Mouse (Mus musculus): Measurements from ENCODE around the gene Klhdc9.

The Klhdc9 gene

DNA sequence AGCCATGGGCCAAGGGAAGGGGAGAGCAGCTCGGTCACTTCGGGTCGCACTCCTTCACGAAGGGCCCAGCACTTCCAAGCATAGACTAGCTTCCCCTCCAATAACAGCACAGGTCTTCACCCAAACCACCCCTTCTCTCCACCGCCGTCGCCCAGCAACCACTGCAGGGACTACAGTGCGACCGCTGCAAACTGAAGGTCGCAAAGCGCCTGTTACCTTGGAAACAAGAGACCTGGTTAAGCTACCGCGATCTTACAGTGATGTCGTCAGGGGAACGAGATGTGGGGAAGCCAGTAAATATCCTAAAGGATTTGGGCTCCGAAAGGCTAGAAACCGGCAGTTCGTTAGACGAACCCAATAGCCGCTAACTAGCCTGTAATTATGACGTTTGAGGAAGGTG lies at the start of gene Klhdc9:
Gene Klhdc9 (minus strand): TSS at position 143 of the 400 bp plus-strand sequence.
- in situ Hi-C loops (cut with MboI; ENCODE audit: unreplicated experiment in 2 of 2) = loop anchor here (5.0 to 25.0 kb wide), 3 partner anchors 38 to 252 kb away; partner anchors contain the start of gene Ly9 (in 2 of the 2)

DNA sequence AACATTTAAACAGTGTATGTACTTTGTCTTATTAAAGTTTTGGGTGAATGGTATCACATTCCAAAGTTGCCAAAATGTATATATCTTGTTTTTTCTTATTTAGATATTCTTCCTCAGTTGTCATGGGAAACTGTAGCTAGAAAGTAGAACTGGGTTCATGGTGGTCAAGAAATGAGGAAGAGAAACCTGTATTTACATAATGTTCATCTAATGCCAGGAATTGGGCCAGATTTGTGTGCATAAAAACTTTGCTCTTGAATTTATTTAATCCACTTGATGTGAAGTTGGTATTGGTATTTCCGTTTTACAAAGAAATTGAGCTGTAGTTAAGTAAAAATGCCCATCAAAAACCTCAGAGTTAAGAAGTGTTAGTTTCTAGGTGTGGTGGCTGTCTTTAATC lies 49.6 kb upstream of the Klhdc9 start:
- in situ Hi-C loops (cut with MboI; ENCODE audit: unreplicated experiment in 2 of 2) = no loop called here

DNA sequence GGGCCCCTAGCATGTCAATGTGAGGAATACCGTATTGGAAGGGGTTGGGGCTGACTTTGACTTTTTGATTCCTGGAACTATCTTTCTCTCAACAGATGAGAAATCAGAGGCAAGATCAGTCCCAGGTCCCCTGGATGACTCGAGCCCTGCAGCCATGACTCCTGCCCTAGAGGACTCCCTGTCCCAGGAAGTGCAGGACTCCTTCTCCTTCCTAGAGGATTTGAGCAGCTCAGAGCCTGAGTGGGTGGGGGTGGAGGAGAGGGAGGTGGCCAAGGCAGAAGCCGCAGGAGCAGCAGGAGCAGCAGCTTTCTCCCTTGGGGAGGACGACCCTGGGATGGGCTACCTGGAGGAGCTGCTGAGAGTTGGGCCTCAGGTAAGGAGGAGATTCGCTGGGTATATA lies 46.7 kb upstream of the Klhdc9 start:
- in situ Hi-C loops (cut with MboI; ENCODE audit: unreplicated experiment in 2 of 2) = no loop called here

DNA sequence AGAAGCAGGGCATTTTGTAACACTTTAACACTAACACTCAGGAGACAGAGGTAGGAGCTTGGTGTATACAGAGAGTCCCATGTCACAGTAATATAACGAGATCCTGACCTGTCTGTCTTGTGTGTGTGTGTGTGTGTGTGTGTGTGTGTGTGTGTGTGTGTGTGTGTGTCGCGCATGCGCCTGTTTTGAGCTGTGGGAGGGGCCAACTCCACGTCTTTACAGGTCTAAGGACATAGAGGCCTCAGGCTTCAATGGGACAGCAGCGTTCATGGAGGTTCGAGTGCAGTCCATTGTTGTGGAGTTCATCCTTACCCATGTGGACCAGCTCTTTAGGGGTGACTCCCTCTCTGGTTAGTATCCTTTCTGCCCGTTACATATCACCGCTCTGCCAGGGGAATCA lies 42.4 kb upstream of the Klhdc9 start:
- in situ Hi-C loops (cut with MboI; ENCODE audit: unreplicated experiment in 2 of 2) = no loop called here

DNA sequence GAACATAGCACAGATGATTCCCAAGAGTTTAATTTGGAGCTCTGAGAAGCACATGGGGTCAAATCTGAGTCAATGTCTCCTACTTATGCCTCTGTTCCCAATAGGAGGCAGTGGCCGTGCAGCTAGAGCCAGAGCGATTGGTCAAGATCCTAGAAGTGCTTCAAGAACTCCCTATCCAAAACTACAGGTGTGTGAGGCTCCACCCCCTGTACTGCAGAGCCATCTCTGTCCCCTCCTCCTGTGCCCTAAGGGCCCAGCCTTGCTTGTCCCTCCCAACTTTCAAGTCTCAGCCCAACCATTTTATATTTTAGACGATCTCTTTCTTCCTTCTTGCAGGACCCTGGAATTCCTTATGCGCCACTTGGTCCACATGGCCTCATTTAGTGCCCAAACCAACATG lies 41.2 kb upstream of the Klhdc9 start:
- in situ Hi-C loops (cut with MboI; ENCODE audit: unreplicated experiment in 2 of 2) = no loop called here

DNA sequence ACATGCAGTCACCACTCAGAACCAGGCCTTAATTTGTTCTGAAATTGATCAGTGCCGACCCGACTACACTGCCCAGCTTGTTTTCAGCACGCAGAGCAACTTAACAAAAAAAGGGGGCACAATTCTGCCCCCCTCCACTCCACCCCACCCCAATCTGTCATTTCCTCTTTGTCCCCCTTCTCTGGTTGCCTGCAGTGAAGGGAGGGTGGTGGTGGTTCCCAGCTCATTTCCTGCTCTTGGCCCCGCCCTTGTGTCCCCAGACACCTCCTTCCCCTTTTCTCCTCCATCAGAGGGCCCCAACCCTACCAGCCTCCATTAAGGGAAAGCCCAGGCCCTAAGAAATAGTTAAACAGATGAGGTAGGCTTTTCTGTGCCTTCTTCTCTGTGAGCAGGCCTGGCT lies 29.5 kb upstream of the Klhdc9 start:
- in situ Hi-C loops (cut with MboI; ENCODE audit: unreplicated experiment in 2 of 2) = no loop called here

DNA sequence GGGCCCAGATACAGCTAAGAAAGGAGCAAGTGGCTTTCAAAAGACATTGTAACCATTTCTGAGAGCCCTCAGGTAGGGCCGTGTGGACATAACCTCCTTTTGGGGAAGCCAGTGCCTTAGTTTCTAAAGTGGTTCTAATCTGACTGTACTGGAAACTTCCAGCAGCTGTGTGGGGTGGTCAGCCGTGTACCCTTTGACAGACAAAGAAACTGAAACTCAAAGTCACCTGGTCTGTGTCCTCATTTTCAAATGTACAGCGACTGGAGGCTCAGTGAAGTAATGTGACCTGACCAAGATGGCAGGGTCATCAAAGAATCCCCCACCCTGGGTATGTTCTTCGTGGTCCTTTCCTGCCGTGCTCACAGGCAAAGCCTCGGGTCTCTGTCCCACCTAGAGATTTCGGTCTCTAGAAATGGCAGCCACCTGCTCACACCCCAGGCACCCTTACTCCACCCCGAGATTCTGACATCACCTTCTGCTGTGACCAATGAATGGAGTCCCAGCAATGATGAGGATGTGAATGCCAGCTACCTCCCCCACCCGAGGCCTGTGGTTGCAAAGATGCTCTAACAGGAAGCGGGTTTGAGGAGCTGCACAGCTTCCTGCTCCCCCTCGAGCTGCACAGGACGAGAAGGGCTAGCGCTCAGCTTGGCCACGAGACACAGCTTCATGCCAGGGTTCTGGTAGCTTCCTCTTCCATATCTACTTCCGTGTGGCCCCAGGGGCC lies 27.9 kb upstream of the Klhdc9 start, which contains the start of gene Arhgap30:
Gene Arhgap30 (plus strand): TSS at position 579 of the 727 bp plus-strand sequence.
- in situ Hi-C loops (cut with MboI; ENCODE audit: unreplicated experiment in 2 of 2) = no loop called here

DNA sequence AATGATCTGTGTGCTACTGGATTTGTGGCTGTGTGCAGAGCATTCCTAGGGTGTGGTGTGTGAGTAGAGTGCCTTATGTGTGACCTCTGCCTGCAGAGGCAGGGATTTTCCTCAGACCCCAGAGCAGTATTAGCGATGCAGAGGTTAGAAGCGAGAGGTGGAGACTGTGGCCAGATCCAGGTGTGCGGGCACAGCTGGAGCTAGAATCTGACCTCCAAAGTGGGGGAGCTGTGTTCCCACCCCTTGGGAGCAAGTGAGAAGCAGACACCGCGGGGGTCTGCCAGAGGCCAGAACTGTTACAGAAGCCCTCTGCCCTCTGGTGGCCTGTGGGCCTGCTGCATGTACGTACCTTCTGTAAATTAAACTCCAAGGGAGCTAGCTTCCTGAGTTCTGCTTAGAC lies 26.5 kb upstream of the Klhdc9 start:
- in situ Hi-C loops (cut with MboI; ENCODE audit: unreplicated experiment in 2 of 2) = no loop called here

DNA sequence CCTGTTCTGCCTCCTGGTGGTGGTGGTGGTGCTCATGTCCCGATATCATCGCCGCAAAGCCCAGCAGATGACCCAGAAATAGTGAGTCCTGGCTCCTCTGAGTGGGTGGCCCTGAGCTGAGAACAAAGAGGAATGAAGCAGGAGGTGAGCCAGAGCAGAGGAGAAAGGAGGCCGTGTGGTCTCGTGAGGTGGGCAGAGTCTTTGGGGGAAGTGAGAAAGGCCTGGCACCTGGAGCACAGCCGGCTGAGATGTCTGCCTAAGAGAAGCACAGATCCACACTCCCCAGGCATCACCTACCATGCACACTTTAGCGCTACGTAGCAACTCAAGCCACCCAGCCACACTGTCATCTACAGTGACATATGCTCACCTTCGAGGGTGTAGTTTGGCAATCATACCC lies 24.6 kb upstream of the Klhdc9 start:
- in situ Hi-C loops (cut with MboI; ENCODE audit: unreplicated experiment in 2 of 2) = no loop called here

DNA sequence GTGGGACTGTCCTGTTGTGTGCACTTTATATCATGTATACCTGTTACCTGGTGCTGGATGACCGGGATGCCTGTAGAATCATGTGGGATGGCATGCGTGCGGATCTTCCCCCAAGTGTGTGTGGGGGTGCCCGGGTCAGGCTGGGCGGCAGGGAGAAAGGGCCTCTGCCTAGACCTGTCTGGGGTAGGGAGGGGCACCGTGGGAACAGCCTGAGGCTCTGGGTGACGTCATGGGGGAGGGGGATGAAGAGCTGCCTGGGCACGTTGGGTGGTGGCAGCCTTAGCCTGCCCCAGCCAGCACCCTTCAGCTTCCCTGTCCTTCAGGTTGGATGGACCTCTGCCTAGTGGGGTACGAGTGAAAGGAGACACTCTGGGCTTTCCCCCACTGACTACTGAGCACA lies 23.8 kb upstream of the Klhdc9 start:
- in situ Hi-C loops (cut with MboI; ENCODE audit: unreplicated experiment in 2 of 2) = no loop called here

DNA sequence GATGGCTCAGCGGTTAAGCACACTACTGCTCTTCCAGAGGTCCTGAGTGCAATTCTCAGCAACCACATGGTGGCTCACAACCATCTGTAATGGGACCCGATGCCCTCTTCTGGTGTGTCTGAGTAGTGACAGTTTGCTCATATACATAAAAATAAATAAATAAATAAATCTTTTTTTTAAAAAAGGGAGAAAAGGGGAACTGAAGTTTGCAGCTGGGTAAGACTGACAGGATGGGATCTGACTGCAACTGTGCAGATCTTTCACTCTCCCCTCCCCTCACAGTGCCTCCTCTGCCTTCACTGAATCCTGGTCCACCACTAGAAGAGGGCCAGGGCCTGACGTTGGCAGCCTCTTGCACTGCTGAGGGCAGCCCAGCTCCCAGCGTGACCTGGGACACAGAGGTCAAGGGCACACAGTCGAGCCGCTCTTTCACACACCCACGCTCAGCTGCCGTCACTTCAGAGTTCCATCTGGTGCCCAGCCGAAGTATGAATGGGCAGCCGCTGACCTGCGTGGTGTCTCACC lies 21.6 kb upstream of the Klhdc9 start:
- in situ Hi-C loops (cut with MboI; ENCODE audit: unreplicated experiment in 2 of 2) = no loop called here

DNA sequence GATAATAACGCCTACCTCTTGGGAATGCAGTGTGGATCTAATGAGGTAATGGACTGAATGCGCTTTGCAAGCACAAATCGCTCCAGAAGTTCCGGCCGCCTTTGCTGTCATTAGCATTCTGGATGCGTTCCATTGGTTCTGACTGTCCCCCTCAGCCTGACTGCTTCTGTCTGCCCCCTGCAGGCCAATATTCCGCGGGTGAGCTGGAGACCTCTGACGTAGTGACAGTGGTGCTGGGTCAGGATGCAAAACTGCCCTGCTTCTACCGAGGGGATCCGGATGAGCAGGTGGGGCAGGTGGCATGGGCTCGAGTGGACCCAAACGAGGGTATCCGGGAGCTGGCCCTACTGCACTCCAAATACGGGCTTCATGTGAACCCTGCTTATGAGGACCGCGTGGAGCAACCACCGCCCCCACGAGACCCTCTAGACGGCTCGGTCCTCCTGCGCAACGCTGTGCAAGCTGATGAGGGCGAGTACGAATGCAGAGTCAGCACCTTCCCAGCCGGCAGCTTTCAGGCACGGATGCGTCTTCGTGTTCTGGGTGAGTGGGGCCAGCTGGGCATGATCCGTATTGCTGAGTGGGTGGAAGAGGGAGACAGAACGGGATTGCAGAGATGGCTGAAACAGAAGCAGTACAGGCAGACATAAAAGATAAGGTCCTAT lies 19.5 kb upstream of the Klhdc9 start:
- in situ Hi-C loops (cut with MboI; ENCODE audit: unreplicated experiment in 2 of 2) = no loop called here

DNA sequence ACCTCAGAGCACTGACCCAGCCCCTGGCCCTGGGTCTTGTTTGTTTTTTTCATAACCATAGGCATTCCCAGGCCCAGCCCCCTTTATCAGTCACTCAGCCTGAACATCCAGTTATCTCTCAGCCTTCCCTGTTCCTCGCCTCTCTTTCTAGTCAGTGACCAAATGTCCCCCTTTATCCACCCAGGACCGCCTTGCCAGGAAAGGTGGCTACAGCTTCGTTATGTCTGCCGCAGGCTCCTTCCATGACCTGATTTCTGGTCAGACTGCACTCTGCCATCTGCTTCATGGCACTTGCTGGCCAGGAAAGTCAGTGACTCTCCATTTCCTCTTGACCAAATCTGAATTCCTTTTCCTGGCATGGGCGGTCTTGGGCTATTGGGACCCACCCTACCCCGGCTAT lies 17.7 kb upstream of the Klhdc9 start:
- in situ Hi-C loops (cut with MboI; ENCODE audit: unreplicated experiment in 2 of 2) = no loop called here

DNA sequence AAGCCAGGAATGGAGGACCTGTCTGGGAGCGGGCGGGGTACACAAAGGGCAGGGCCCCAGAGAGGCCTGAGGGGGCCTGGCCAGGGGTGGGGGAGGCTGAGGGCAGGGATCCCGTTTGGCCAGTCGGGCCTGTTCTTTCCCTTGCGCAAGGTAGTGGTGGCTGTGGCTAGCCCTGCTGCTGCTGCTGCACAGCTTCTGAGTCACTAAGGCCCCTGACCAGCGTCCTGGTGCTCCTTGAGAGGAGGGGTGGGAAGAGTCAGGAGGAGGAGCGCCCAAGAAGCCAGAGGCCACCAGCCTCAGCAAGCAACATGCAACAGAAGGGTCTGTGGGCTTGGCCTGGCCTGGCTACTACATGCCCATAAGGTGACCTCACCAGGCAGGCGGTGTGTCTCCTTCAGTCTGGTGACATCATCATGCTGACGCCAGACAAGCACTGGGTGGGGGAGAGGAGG lies 15.1 kb upstream of the Klhdc9 start:
- in situ Hi-C loops (cut with MboI; ENCODE audit: unreplicated experiment in 2 of 2) = no loop called here

DNA sequence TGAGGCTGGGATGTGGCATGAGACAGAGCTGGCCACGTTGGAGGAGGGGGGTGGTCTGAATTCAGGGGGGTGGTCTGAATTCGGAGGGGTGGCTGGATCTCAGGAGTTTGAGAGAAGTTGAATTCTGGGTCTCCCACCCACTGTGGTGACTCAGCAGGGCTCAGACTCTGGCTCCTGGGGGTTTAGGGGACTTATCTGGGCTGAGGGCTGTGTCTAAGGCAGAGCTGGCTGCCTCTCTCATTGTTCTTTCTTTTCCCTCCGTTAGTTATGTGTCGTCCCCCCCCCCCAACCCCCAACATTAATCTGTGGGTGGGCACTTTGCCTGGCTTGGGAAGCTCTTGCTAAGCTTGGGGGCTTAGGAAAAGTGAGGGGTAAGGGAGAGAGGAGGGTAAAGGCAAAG lies 13.3 kb upstream of the Klhdc9 start:
- in situ Hi-C loops (cut with MboI; ENCODE audit: unreplicated experiment in 2 of 2) = loop anchor here (25.0 kb wide), 1 partner anchor 238 kb away; the partner anchor contains the start of gene Ly9 (in 2 of the 2)

DNA sequence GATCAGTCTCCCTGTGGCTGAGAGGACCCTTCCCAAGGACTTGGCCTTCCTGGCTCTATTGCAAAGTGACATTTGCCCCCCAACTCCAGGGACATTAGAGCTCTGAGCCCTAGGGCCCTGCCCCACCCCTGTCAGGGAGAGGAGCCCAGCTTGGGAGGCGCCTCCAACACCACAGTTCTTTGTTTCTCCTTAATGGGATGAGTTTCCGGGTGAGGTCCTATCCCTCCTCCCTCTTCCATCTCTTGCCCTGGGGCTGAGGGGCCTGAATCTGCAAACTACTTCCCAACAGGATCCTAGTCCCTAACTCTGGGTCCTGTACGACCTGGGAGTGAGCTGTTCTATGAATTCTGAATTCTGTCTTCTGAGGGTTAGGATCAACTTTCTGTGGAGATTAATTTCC lies 12.3 kb upstream of the Klhdc9 start:
- in situ Hi-C loops (cut with MboI; ENCODE audit: unreplicated experiment in 2 of 2) = loop anchor here (25.0 kb wide), 1 partner anchor 239 kb away; the partner anchor contains the start of gene Ly9 (in 2 of the 2)

DNA sequence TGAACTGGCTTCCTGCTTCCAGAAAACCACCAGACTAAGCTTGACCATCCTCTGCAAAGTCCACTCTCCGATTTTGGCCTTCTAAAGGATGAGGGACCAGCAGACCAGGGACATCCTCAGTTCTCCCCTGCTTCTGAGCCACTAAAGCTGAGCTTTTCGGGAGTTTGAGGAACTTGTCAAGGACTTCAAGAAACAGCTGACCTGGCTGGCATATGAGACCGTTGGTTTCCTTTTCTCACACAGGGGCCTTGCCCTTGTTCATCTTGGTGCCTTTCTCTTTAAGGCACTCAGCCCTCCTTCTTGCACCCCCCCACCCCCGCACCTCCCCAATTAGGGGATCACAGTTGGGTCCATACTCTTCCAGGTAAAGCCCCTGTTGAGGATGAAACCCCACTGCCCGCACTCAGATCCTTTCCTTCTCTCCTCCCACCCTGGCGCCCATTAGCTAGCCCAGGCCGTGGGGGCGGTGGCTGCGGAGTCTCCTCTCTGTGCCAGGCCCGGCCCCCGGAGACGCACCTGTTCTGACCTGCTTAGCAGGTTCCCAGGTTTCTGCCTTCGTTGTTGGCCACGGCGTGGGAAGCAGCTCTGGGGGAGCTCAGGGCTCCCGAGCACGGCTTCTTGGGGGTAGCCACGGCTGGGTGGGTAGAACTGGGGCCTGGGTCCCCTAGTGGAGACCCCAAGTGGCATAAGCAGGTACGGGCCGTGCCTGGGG lies 9.4 kb upstream of the Klhdc9 start, which contains the start of gene Nectin4:
Gene Nectin4 (plus strand): TSS at position 255 of the 712 bp plus-strand sequence.
- in situ Hi-C loops (cut with MboI; ENCODE audit: unreplicated experiment in 2 of 2) = loop anchor here (25.0 kb wide), 1 partner anchor 242 kb away; the partner anchor contains the start of gene Ly9 (in 2 of the 2)

DNA sequence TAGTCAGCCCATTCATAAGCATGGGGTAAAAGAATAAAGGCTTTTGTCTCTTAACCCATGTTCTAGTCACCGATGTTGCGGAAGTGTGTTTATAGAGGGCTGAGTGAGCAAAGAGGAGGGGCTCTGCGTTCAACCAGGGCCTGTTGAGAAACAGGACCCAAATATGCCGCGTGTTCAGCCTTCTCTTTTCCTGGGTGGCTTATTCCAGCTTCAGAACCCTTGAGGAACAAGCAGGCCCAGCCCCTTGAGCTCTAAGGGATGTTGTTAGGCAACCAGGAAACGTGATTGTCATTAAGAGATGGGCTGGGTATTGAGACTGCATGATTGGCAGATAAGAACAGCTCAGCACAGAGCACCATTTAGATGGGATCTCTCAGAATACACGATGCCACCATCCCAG lies 5.3 kb upstream of the Klhdc9 start:
- in situ Hi-C loops (cut with MboI; ENCODE audit: unreplicated experiment in 2 of 2) = loop anchor here (25.0 kb wide), 1 partner anchor 246 kb away; the partner anchor contains the start of gene Ly9 (in 2 of the 2)

DNA sequence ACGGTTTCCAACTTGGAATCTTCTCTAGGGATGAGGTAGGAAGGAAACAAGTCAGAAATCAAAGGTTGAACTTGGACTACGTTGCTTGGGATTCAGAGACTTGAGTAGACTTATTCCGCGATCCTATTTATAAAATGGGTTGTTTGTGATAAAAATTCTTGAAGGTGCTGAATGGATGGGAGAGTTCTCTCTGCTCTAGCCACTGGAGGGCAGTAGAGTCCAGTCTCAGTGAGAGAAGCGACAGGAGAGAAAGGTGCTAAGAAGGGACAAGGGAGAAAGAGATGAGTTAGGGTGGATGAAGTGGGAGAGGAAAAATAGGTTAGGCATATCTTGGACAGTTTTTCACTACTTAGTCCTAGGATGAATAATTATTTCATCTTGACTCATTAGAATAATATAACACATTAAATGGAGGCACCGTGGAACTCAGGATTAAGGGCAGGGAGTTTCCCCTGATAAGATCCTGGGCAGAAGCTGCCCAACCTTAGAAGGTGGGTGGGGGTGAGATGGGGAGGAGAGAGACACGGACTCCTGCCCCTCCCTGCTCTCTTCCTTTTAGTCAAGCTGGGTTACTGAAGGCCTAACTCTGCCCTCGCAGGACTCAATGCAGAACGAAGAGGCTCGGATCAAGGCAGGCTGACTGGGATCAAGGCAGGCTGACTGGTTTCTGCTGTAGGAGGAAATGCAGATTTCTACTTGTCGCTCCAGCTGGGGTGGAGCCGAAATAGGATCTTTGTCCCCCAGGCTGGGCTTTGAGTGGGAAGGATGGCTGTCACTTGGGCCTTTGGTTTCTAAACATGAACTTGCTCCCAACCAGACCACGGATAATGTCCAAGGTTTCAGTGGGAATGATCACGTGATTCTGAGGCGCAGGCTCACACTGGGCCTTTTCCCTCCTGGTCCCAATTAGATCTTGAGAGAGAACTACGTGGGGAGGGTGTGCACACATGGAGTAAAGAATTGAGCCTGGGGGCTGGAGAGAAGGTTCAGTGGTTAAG lies 807 bp upstream of the Klhdc9 start:
- in situ Hi-C loops (cut with MboI; ENCODE audit: unreplicated experiment in 2 of 2) = loop anchor here (5.0 to 25.0 kb wide), 3 partner anchors 39 to 251 kb away; partner anchors contain the start of gene Ly9 (in 2 of the 2)
